Mouse (Mus musculus) frontal cortex, adult (tissue): ENCODE results near the gene Mrpl33.

Experiments used
- ATAC-seq: cut with Nextera tagmentation; 2 replicates; pipeline ENCODE4 v1.9.2; 2017; ENCODE audit warnings: mild to moderate bottlenecking, moderate library complexity, mixed read lengths; ENCODE audit not compliant: low TSS enrichment

Gene Mrpl33

DNA sequence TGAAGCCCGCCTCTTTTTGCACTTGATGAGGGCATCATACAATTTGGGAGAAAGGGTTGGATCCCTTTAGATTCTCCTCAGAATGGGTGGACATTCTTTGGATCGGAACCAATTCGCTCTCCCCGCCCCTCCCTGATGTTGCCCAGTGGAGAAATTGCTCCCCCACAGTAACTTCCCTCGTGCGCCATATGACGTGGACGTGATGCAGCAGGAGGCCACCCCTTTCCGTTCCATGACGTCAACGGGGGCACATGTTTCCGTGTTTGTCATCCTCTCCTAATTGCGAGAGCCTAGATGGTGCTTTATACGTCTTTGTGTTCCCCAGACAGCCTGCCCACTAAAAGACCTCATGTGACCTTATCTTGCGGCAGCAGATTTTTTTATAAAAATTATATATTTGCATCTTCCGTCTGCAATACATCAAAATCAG, 101.6 kb downstream of the Mrpl33 start:
- ATAC-seq = peak; percentile 87

DNA sequence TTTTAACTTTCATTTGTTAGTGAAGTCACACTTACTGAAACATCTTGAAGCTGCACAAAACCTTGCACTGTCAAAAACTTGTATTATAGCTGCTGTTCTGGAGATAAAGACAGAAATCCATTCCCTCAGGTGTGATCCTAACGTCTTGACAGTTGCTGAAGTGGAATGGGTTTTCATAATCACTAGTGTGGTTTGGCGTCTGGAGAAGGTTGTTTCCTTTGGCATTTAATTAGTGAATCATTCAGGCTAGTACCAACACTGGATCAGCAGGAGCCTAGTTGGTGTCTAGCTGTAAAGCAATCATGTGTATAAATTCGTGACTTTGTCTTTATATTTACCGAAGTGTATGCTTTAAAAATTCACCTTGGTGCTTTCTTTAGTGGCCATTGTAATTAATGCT, 102.2 kb downstream of the Mrpl33 start:
- no peak for ATAC-seq

DNA sequence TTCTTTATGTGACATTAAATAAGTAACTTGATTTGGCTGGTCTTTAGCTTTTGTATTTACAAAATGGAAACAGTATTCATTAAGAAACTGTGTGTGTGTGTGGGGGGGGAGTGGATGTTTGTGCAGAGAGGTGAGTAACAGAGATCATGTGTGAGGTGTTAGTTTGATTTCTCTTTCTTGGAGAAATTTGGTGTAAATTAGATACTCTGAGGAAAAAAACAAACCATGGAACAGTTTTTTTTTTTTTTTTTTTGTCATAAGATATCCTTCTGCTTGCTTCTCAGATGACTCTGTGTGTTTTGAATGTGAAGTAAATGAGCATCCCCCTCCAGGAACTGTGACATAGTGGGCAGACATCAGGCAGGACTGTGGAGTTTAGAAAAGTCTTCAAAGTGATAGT, 102.7 kb downstream of the Mrpl33 start:
- ATAC-seq = no peak

DNA sequence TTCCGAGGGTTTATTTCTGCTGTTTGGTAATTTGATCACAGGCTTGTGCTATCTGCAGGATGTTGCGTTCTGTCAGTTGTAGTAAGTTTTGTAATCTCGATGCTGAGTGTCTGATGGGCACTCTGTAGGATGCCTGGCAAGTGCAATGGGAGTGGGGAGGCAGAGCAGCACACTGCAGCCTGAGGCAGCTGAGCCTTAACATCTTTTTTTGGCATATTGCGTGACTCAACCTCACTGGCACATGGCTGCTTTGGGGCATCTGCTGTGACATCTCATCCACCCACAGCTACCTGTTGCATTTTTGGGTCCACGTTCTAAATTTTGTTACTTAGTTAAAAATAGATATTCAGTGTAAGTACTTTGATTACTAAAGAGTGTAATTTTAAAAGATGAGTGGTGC, 108.2 kb downstream of the Mrpl33 start:
- peak; percentile 97 for ATAC-seq

DNA sequence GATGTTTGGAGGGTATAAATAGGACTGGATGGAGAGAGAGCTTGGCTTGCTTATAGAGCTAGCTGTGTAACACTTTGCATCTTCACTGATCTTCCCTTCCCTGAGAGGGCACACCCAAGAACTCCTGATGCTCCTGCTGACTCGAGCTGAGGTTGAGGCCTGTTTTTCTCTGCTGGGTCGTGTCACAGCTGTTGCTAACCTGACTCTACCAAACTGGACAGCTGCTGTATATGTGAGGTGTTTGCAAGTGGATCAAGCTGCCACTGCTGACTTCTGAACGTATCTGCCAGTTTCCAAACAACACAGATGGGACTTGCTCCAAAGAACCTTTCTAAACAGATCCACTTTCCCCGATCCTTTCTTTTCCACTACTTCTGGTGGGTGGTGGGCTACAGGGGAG, 110.1 kb downstream of the Mrpl33 start:
- no peak for ATAC-seq

DNA sequence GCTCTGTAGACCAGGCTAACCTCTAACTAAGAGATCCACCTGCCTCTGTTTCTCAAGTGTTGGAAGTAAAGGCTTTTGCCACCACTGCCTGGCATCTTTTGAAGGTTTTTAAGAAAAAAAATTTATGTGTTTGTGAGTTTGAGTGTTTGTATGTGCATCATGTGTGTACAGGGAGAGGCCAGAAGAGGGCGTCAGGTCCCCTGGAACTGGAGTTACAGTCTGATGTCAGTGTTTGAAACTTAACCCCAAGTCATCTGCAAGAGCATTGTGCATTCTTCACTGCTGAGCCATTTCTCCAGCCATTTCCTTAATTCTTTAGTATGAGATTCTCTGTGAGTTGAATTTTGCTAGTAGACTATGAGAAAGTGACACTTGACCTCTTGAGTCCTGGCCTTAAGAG, 112.7 kb downstream of the Mrpl33 start:
- no peak for ATAC-seq

DNA sequence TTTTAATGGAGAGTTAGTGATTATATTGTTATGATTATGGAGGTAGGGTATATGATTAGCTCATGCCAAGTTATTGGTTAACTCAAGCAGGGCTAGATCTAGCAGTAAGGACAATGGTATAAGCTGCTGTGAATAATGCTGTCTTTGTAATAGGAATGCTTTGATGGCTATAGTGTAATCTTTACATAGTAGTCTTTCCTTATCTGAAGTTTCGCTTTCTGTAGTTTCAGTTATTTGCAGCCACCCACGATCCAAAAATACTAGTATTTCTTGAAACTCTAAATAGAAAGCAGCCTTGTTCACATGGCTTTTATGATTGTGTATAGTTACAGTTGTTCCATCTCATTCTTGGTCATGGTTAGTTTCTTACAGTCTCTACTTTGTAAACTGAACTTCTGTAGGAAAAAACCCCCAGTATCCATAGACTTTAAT, 116.6 kb downstream of the Mrpl33 start:
- ATAC-seq = no peak

DNA sequence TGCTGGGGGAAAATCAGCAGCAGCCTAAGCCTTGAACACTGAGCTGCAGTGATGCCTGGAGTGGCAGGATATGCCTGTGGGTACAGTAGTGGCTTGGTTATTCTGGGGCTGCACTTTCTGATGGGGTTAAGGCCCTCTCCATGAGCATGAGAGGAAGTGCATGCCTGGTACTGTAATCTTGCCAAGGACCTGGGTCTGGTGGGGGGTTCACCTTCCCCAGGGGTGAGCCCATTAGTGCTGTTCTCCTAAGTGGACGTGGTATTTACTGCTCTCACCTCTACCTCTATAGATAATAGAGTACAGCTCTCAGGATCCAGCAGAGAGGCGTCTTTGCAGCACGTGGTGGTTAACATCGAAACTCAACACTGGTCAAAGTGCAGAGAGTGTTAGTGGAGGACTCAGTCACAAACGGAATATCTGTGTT, 117.1 kb downstream of the Mrpl33 start:
- ATAC-seq = no peak
